Mouse (Mus musculus) limb, embryonic 11.5 days (tissue): ENCODE results near the gene Pds5b. TPM values are rescaled to one million over a fixed set of nuclear protein-coding genes. Genes with fewer than 3 reads are reported as not detected.

ENCODE experiments used
- ATAC-seq: fragments of 200-750 bp; cut with Nextera tagmentation; 2 replicates; pipeline ENCODE4 v1.8.0; 2017; ENCODE audit warnings: low read depth; ENCODE audit not compliant: insufficient number of reproducible peaks, low FRiP score, low TSS enrichment
- DNase-seq: peaks from one replicate; pipeline ENCODE4 v3.0.0-alpha.2; 2015; ENCODE audit warnings: low spot score
- H3K27ac ChIP-seq: fragments of 300-500 bp; sonication (generic); replicated peaks from 2 replicates; pipeline ENCODE4 v1.5.1; 2014; ENCODE audit warnings: low read depth, mild to moderate bottlenecking, low read length
- H3K27me3 ChIP-seq: fragments of 300-500 bp; sonication (generic); 2 replicates; pipeline ENCODE4 v1.6.1; 2014; ENCODE audit warnings: mild to moderate bottlenecking, low read length, mixed read lengths; ENCODE audit not compliant: control insufficient read depth, insufficient read depth
- H3K36me3 ChIP-seq: fragments of 300-500 bp; sonication (generic); 2 replicates; pipeline ENCODE4 v1.6.1; 2014; ENCODE audit warnings: mild to moderate bottlenecking, low read length, moderate library complexity, mixed read lengths; ENCODE audit not compliant: control insufficient read depth, insufficient read depth
- H3K4me1 ChIP-seq: fragments of 300-500 bp; sonication (generic); 2 replicates; pipeline ENCODE4 v1.6.1; 2014; ENCODE audit warnings: low read length, mixed read lengths; ENCODE audit not compliant: control insufficient read depth, insufficient read depth
- H3K4me2 ChIP-seq: fragments of 300-500 bp; sonication (generic); 2 replicates; pipeline ENCODE4 v1.6.1; 2014; ENCODE audit warnings: low read depth, mild to moderate bottlenecking, moderate library complexity; ENCODE audit not compliant: severe bottlenecking
- H3K4me3 ChIP-seq: fragments of 300-500 bp; sonication (generic); 2 replicates; pipeline ENCODE4 v1.5.1; 2014; ENCODE audit warnings: low read depth, low read length
- H3K9ac ChIP-seq: fragments of 300-500 bp; sonication (generic); 2 replicates; pipeline ENCODE4 v1.6.1; 2014; ENCODE audit warnings: mild to moderate bottlenecking, low read length
- H3K9me3 ChIP-seq: fragments of 300-500 bp; sonication (generic); 2 replicates; pipeline ENCODE4 v1.6.1; 2016; ENCODE audit warnings: low read length; ENCODE audit not compliant: control insufficient read depth
- WGBS: fragments of 180-500 bp; shearing (Covaris S2); extraction: QIAGEN DNeasy Blood & Tissue Kit; methylation state at CpG from one replicate; pipeline ENCODE4 v1.1.7; 2014; 5-methylcytosine and 5-hydroxymethylcytosine counted together
- polyA plus RNA-seq: library from polyadenylated mRNA; unstranded; fragments of >200 nt; fragmentation: Nextera tagmentation; extraction: Ambion mirVana; gene quantifications from 2 replicates; pipeline ENCODE4 v1.2.1, GENCODE M21; 2014

Pds5b gene
- polyA plus RNA-seq, 1 experiment from 2014 or later = 52.7 TPM

- ATAC-seq (no peak), DNase-seq (no peak)
- Histone ChIP-seq H3K9me3 (no peaks in the 10 kb centered on the region), H3K27ac (no peak overlapping the region), H3K27me3 (no peaks in the 10 kb centered on the region), H3K4me2 (no peak overlapping the region), H3K9ac (no peak overlapping the region), H3K4me3 (no peak overlapping the region), H3K36me3 (no peaks in the 10 kb centered on the region), H3K4me1 (no peaks in the 10 kb centered on the region)
- WGBS = 34% methylated on average over 2 of the region's 2 CpGs
Observed at GRCm38 (mm10) chr5:150818041-150818440, 144.5 kb downstream of the Pds5b start.

GRCm38 (mm10) chr5:150818886-150819285 is 145.3 kb downstream of the Pds5b start:
- DNase-seq (no peak), ATAC-seq (no peak)
- H3K9me3 ChIP-seq = no peaks in the 10 kb centered on the region
- no peaks in the 10 kb centered on the region for H3K27me3 ChIP-seq
- H3K4me3 ChIP-seq = no peak overlapping the region
- H3K9ac ChIP-seq = no peak overlapping the region
- H3K4me2 ChIP-seq = no peak overlapping the region
- H3K36me3 ChIP-seq = no peaks in the 10 kb centered on the region
- WGBS = 74% methylated on average over 4 of the region's 4 CpGs
- H3K4me1 ChIP-seq = no peaks in the 10 kb centered on the region
- no peak overlapping the region for H3K27ac ChIP-seq

GRCm38 (mm10) chr5:150819520-150819919 is 146.0 kb downstream of the Pds5b start:
- Histone ChIP-seq H3K27me3 (no peaks in the 10 kb centered on the region), H3K4me2 (no peak overlapping the region), H3K9me3 (no peaks in the 10 kb centered on the region), H3K9ac (no peak overlapping the region), H3K4me1 (no peaks in the 10 kb centered on the region), H3K36me3 (no peaks in the 10 kb centered on the region), H3K27ac (no peak overlapping the region), H3K4me3 (no peak overlapping the region)
- 83% methylated on average over 5 of the region's 5 CpGs for WGBS
- no peak for DNase-seq
- ATAC-seq = no peak

- no peak for DNase-seq
- H3K27me3 ChIP-seq = no peaks in the 10 kb centered on the region
- H3K9ac ChIP-seq = no peak overlapping the region
- H3K36me3 ChIP-seq = no peaks in the 10 kb centered on the region
- no peak for ATAC-seq
- WGBS = 92% methylated on average over 4 of the region's 4 CpGs
- no peaks in the 10 kb centered on the region for H3K4me1 ChIP-seq
- H3K9me3 ChIP-seq = no peaks in the 10 kb centered on the region
- no peak overlapping the region for H3K4me2 ChIP-seq
- H3K4me3 ChIP-seq = no peak overlapping the region
- no peak overlapping the region for H3K27ac ChIP-seq
Observed at GRCm38 (mm10) chr5:150821152-150821551, 147.6 kb downstream of the Pds5b start.

- Histone ChIP-seq H3K4me1 (no peaks in the 10 kb centered on the region), H3K4me2 (no peak overlapping the region), H3K9ac (no peak overlapping the region), H3K4me3 (no peak overlapping the region), H3K36me3 (no peaks in the 10 kb centered on the region), H3K27ac (no peak overlapping the region), H3K27me3 (no peaks in the 10 kb centered on the region), H3K9me3 (no peaks in the 10 kb centered on the region)
- no peak for DNase-seq
- ATAC-seq = no peak
- WGBS = 84% methylated on average over 6 of the region's 6 CpGs
Observed at GRCm38 (mm10) chr5:150822781-150823180, 149.2 kb downstream of the Pds5b start.

- Histone ChIP-seq H3K4me1 (no peaks in the 10 kb centered on the region), H3K27me3 (no peaks in the 10 kb centered on the region), H3K9me3 (no peaks in the 10 kb centered on the region), H3K4me2 (no peak overlapping the region), H3K27ac (no peak overlapping the region), H3K9ac (no peak overlapping the region), H3K4me3 (no peak overlapping the region), H3K36me3 (no peaks in the 10 kb centered on the region)
- 97% methylated on average over 3 of the region's 3 CpGs for WGBS
- ATAC-seq (no peak), DNase-seq (no peak)
Observed at GRCm38 (mm10) chr5:150823361-150823760, 149.8 kb downstream of the Pds5b start.

- H3K36me3 ChIP-seq = no peaks in the 10 kb centered on the region
- H3K27me3 ChIP-seq = no peaks in the 10 kb centered on the region
- WGBS = 88% methylated on average over 5 of the region's 5 CpGs
- no peak overlapping the region for H3K9ac ChIP-seq
- no peaks in the 10 kb centered on the region for H3K4me1 ChIP-seq
- ATAC-seq (no peak), DNase-seq (no peak)
- H3K4me2 ChIP-seq = no peak overlapping the region
- no peak overlapping the region for H3K27ac ChIP-seq
- no peaks in the 10 kb centered on the region for H3K9me3 ChIP-seq
- H3K4me3 ChIP-seq = no peak overlapping the region
Observed at GRCm38 (mm10) chr5:150829499-150829898, 156.0 kb downstream of the Pds5b start.

- 69% methylated on average over 9 of the region's 9 CpGs for WGBS
- H3K36me3 ChIP-seq = no peaks in the 10 kb centered on the region
- H3K9ac ChIP-seq = no peak overlapping the region
- H3K9me3 ChIP-seq = no peaks in the 10 kb centered on the region
- H3K27me3 ChIP-seq = no peaks in the 10 kb centered on the region
- DNase-seq (no peak), ATAC-seq (no peak)
- H3K27ac ChIP-seq = no peak overlapping the region
- no peaks in the 10 kb centered on the region for H3K4me1 ChIP-seq
- no peak overlapping the region for H3K4me2 ChIP-seq
- H3K4me3 ChIP-seq = no peak overlapping the region
Observed at GRCm38 (mm10) chr5:150830718-150831117, 157.2 kb downstream of the Pds5b start.

GRCm38 (mm10) chr5:150836782-150837181 is 163.2 kb downstream of the Pds5b start:
- no peak for ATAC-seq
- no peak overlapping the region for H3K9ac ChIP-seq
- no peak for DNase-seq
- H3K4me1 ChIP-seq = peaks cover 14% of the 10 kb centered on the region
- H3K9me3 ChIP-seq = peaks cover 3% of the 10 kb centered on the region
- H3K4me2 ChIP-seq = no peak overlapping the region
- no peaks in the 10 kb centered on the region for H3K36me3 ChIP-seq
- no peaks in the 10 kb centered on the region for H3K27me3 ChIP-seq
- 94% methylated on average over 8 of the region's 8 CpGs for WGBS
- no peak overlapping the region for H3K27ac ChIP-seq
- no peak overlapping the region for H3K4me3 ChIP-seq
